Mouse (Mus musculus) right cerebral cortex, postnatal 10 days (tissue): ENCODE data around the gene Tmem130.
A peak's percentile ranks its signal among the peaks of the same experiment; 100 is the strongest.

Source experiments
- DNase-seq, 2 experiments: peaks; one replicate each; pipeline ENCODE4 v3.0.0; 2021; ENCODE audit warnings: low spot score in 2 of 2

The Tmem130 gene

GRCm38 (mm10) chr5:144733953-144734352 is 27.7 kb downstream of the Tmem130 start:
- DNase-seq, result peak; percentile 79 to 86

GRCm38 (mm10) chr5:144729216-144729615 is 32.4 kb downstream of the Tmem130 start:
- no peak for DNase-seq

- no peak for DNase-seq
Measured at GRCm38 (mm10) chr5:144728237-144728636, 33.4 kb downstream of the Tmem130 start.

GRCm38 (mm10) chr5:144727119-144727518 is 34.5 kb downstream of the Tmem130 start:
- peak; percentile 81 to 88 for DNase-seq

GRCm38 (mm10) chr5:144725554-144725953 is 36.1 kb downstream of the Tmem130 start:
- DNase-seq, result no peak

GRCm38 (mm10) chr5:144724926-144725325 is 36.7 kb downstream of the Tmem130 start:
- peak; percentile 45 to 49 for DNase-seq

- peak; percentile 67 to 71 for DNase-seq
Measured at GRCm38 (mm10) chr5:144720281-144720680, 41.3 kb downstream of the Tmem130 start.

- peak; percentile 62 to 74 for DNase-seq
Measured at GRCm38 (mm10) chr5:144719781-144720180, 41.8 kb downstream of the Tmem130 start.

GRCm38 (mm10) chr5:144717186-144717585 is 44.4 kb downstream of the Tmem130 start:
- DNase-seq, result no peak

GRCm38 (mm10) chr5:144713371-144713770 is 48.2 kb downstream of the Tmem130 start:
- DNase-seq, result no peak

GRCm38 (mm10) chr5:144707603-144708002 is 54.0 kb downstream of the Tmem130 start:
- peak; percentile 71 to 78 for DNase-seq

GRCm38 (mm10) chr5:144703464-144704368 is 57.9 kb downstream of the Tmem130 start:
- DNase-seq, result peak; percentile 45 to 49

- peak; percentile 43 to 52 for DNase-seq
Measured at GRCm38 (mm10) chr5:144695289-144696060, 66.1 kb downstream of the Tmem130 start.

GRCm38 (mm10) chr5:144694161-144694560 is 67.5 kb downstream of the Tmem130 start:
- DNase-seq, result no peak

GRCm38 (mm10) chr5:144691421-144691820 is 70.2 kb downstream of the Tmem130 start:
- DNase-seq, result no peak

- DNase-seq, result no peak
Measured at GRCm38 (mm10) chr5:144688371-144688770, 73.2 kb downstream of the Tmem130 start.
